Mouse (Mus musculus): ENCODE measurements around the gene Gm49361.

DNA sequence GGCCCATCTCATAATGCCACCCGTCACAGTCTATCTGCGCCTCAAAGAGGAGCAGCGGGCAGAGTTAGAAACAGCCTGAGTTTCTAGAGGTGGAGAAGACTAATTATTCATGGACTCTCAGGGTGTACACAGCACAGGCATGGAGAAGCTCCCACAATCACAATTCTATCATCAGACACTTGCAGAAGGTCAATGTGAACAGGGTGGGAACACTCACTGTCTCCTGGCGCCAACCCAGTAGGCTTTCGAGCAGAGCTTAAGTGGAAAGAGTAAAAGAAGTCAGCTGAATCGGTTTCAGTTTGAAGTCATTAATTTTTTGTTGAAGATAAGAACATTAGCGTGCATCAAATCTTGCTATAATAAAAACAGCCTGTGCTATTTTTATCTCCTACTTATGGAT is 37.3 kb downstream of the Gm49361 start:
- TF ChIP-seq POLR2A (IDR thresholded peaks at IDR 0.05; ENCODE audit: extremely low read depth, insufficient read depth, low read length) (no peak), CTCF (IDR thresholded peaks at IDR 0.05; ENCODE audit: extremely low read depth, insufficient read depth, low read length) (no peak)
